8 mouse cellular contexts compared by ENCODE assay signal in genomic region chr12:20464585-20464984, GRCm38 (mm10).
DNase-seq lines count a peak whose midpoint lies in the region; TF ChIP-seq lines count a peak whose summit lies in the region.
"Not testable (repeated sequence)": the region's sequence is repeated elsewhere in the genome, so short reads cannot be mapped to it uniquely, and the experiment has no call there.

No protein-coding gene starts in this region.

- not testable (repeated sequence) for H3K9ac ChIP-seq in heart, adult 2 months (ENCODE audit: low read depth, low read length)

- not testable (repeated sequence) for H3K4me1 ChIP-seq in E14TG2a.4 (replicated peaks; ENCODE audit: low read depth, low read length); heart, adult 2 months (ENCODE audit: control insufficient read depth, insufficient read depth, low read length)

- not testable (repeated sequence) for H3K9me3 ChIP-seq in E14TG2a.4 (ENCODE audit: low read length)

- not testable (repeated sequence) for H3K79me2 ChIP-seq in heart, adult 2 months (replicated peaks; ENCODE audit: control insufficient read depth, insufficient read depth, low read length)

- not testable (repeated sequence) for TF ChIP-seq POLR2A in heart, adult 2 months (IDR thresholded peaks at IDR 0.05; ENCODE audit: insufficient read depth, low read depth, low read length)

- DNase-seq in adrenal gland, adult 2 months, result peak; percentile 5
- DNase-seq in embryo, embryonic 10.5 days (ENCODE audit: low spot score), result peak; percentile 4
- DNase-seq in heart, adult 2 months; left cerebral cortex, adult 2 months (ENCODE audit: extremely low spot score in 1 of 2, low spot score in 2 of 2): not testable (repeated sequence)
- peak; percentile 20 for DNase-seq in kidney, adult 18-20 months
- DNase-seq in lung, postnatal 10 days, result peak; percentile 1
- DNase-seq in testis, postnatal 10 days (ENCODE audit: low spot score), result peak; percentile 36

- not testable (repeated sequence) for H3K36me3 ChIP-seq in E14TG2a.4 (ENCODE audit: insufficient read depth, low read length); heart, adult 2 months (ENCODE audit: control insufficient read depth, insufficient read depth, low read length)

- not testable (repeated sequence) for TF ChIP-seq EP300 in heart, adult 2 months (IDR thresholded peaks at IDR 0.05; ENCODE audit: insufficient read depth, low read depth, low read length)

- H3K27me3 ChIP-seq in E14TG2a.4 (ENCODE audit: insufficient read depth, low read length); heart, adult 2 months (ENCODE audit: control insufficient read depth, insufficient read depth, low read length): not testable (repeated sequence)

- WGBS in heart, adult 2 months, result 40% methylated on average over 1 of the region's 1 CpGs

- intact Hi-C loops in heart, adult 2 months (cut with DNase I); left cerebral cortex, adult 2 months (cut with DNase I): not testable (repeated sequence)

- H3K27ac ChIP-seq in heart, adult 2 months; left cerebral cortex, adult 2 months: not testable (repeated sequence)

- TF ChIP-seq CTCF in E14TG2a.4 (conservative IDR thresholded peaks at IDR 0.05; ENCODE audit: low read length), result peak; percentile 36
- peak; percentile 61 for TF ChIP-seq CTCF in heart, adult 2 months (IDR thresholded peaks at IDR 0.05)
- peak; percentile 19; the same call in 1 of the 2 replicates for TF ChIP-seq CTCF in left cerebral cortex, adult 2 months (IDR thresholded peaks at IDR 0.05)

- H3K4me3 ChIP-seq in E14TG2a.4 (replicated peaks; ENCODE audit: low read length); heart, adult 2 months; left cerebral cortex, adult 2 months: not testable (repeated sequence)
